ENCODE assay signal across 19 mouse cellular contexts in the genomic region with DNA sequence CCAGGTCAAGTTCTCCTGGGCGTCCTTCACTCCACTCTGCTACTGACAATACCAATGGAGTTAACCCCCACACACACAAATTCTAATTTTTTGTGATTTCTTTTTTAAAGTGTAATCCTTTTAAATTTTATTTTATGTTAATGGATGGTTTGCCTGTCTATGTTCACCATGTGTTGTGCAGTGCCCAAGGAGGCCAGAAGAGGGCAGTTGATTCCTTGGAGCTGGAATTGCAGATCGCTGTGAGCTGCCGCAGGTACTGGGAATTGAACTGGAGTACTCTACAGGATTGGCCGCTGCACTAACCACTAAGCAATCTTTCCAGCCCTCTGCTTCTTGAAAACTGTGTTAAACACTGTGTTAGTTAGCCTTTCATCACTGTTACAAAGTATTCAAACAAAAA. TPM values are rescaled to one million over a fixed set of nuclear protein-coding genes. Genes with fewer than 3 reads are reported as not detected.
"Had no signal": no experiment of that assay in that cellular context is flagged by ENCODE, and none has a peak within 500 bp of the region (broad histone marks: within the 10 kb centered on the region; RNA-seq: fewer than 3 reads in every experiment).

No protein-coding gene starts in this region.

- H3K9ac ChIP-seq: intestine, embryonic 15.5 days; limb, embryonic 12.5 days; midbrain, embryonic 12.5 days; neural tube, embryonic 12.5 days; stomach, embryonic 15.5 days had no signal

- H3K36me3 ChIP-seq: intestine, embryonic 15.5 days; limb, embryonic 12.5 days; midbrain, embryonic 12.5 days; neural tube, embryonic 12.5 days; stomach, embryonic 15.5 days had no signal

- DNase-seq: kidney, adult 18-20 months; kidney, postnatal 14 days; layer of hippocampus, adult 9-11 months; liver; right cerebral cortex, postnatal 4 days; spleen, adult 18-20 months; thymus, postnatal 36 days had no signal

- H3K27me3 ChIP-seq: intestine, embryonic 15.5 days; limb, embryonic 12.5 days; midbrain, embryonic 12.5 days; neural tube, embryonic 12.5 days; stomach, embryonic 15.5 days had no signal

- H3K4me3 ChIP-seq: intestine, embryonic 15.5 days; limb, embryonic 12.5 days; midbrain, embryonic 12.5 days; neural tube, embryonic 12.5 days; stomach, embryonic 15.5 days had no signal

- H3K9me3 ChIP-seq: intestine, embryonic 15.5 days; limb, embryonic 12.5 days; midbrain, embryonic 12.5 days; neural tube, embryonic 12.5 days; stomach, embryonic 15.5 days had no signal

- H3K4me1 ChIP-seq: intestine, embryonic 15.5 days; limb, embryonic 12.5 days; midbrain, embryonic 12.5 days; neural tube, embryonic 12.5 days; stomach, embryonic 15.5 days had no signal

- ATAC-seq: intestine, embryonic 15.5 days had no signal

- H3K27ac ChIP-seq: intestine, embryonic 15.5 days; limb, embryonic 12.5 days; midbrain, embryonic 12.5 days; neural tube, embryonic 12.5 days; stomach, embryonic 15.5 days had no signal

- H3K4me2 ChIP-seq: intestine, embryonic 15.5 days; limb, embryonic 12.5 days; midbrain, embryonic 12.5 days; neural tube, embryonic 12.5 days; stomach, embryonic 15.5 days had no signal

RNA-seq across cellular contexts. Expression of a gene that starts 13.5 kb away (rescaled TPM):
- total RNA-seq: left cerebral cortex, postnatal 36 days; megakaryocyte-erythroid progenitor cell, adult 5-6 weeks; neutrophil, adult 5-6 weeks had no signal
- polyA plus RNA-seq: intestine, embryonic 15.5 days; kidney, embryonic 14.5 days; limb, embryonic 12.5 days; liver, embryonic 16.5 days; lung, embryonic 16.5 days; midbrain, embryonic 12.5 days; neural tube, embryonic 12.5 days; thymus, postnatal 0 days had no signal

RNA-seq across cellular contexts. Expression of a gene that starts 26.1 kb away (rescaled TPM):
- total RNA-seq: neutrophil, adult 5-6 weeks had no signal
- polyA plus RNA-seq: kidney, embryonic 14.5 days had no signal
